Mouse (Mus musculus) stomach, postnatal 0 days (tissue): Measurements from ENCODE around the gene Flt3. TPM values are rescaled to one million over a fixed set of nuclear protein-coding genes. Genes with fewer than 3 reads are reported as not detected.
A peak's percentile ranks its signal among the peaks of the same experiment; 100 is the strongest.

Experiments used
- ATAC-seq: fragments of 200-750 bp; cut with Nextera tagmentation; 2 replicates; pipeline ENCODE4 v1.8.0; 2017; ENCODE audit not compliant: low FRiP score, low TSS enrichment
- DNase-seq: peaks from one replicate; pipeline ENCODE4 v3.0.0-alpha.2; 2016; ENCODE audit warnings: low spot score
- H3K27ac ChIP-seq: fragments of 300-500 bp; sonication (generic); replicated peaks from 2 replicates; pipeline ENCODE4 v1.5.1; 2014; ENCODE audit warnings: mild to moderate bottlenecking, control low read depth
- H3K27me3 ChIP-seq: fragments of 300-500 bp; sonication (generic); 2 replicates; pipeline ENCODE4 v1.6.1; 2014; ENCODE audit warnings: low read length; ENCODE audit not compliant: control insufficient read depth, insufficient read depth
- H3K36me3 ChIP-seq: fragments of 300-500 bp; sonication (generic); 2 replicates; pipeline ENCODE4 v1.6.1; 2014; ENCODE audit warnings: low read length, mixed read lengths; ENCODE audit not compliant: control insufficient read depth, insufficient read depth
- H3K4me1 ChIP-seq: fragments of 300-500 bp; sonication (generic); replicated peaks from 2 replicates; pipeline ENCODE4 v1.6.1; 2014; ENCODE audit warnings: antibody characterized with exemption; ENCODE audit not compliant: control insufficient read depth, insufficient read depth
- H3K4me2 ChIP-seq: fragments of 300-500 bp; sonication (generic); replicated peaks from 2 replicates; pipeline ENCODE4 v1.6.1; 2014; ENCODE audit warnings: low read depth, mild to moderate bottlenecking, control low read depth, moderate library complexity
- H3K4me3 ChIP-seq: fragments of 300-500 bp; sonication (generic); 2 replicates; pipeline ENCODE4 v1.5.1; 2014; ENCODE audit warnings: low read depth, low read length, control low read depth
- H3K9ac ChIP-seq: fragments of 300-500 bp; sonication (generic); 2 replicates; pipeline ENCODE4 v1.6.1; 2014; ENCODE audit warnings: mild to moderate bottlenecking, low read length, control low read depth, mixed read lengths
- H3K9me3 ChIP-seq: fragments of 300-500 bp; sonication (generic); 2 replicates; pipeline ENCODE4 v1.6.1; 2016; ENCODE audit warnings: low read length; ENCODE audit not compliant: control insufficient read depth
- CTCF ChIP-seq: IDR thresholded peaks from 2 replicates; pipeline ENCODE4 v1.5.1; 2016; ENCODE audit warnings: antibody characterized with exemption, low read depth, mild to moderate bottlenecking, moderate library complexity
- EP300 ChIP-seq: optimal IDR thresholded peaks from 2 replicates; pipeline ENCODE3; 2016; ENCODE audit warnings: antibody characterized with exemption
- WGBS: fragments of 180-500 bp; shearing (Covaris S2); extraction: QIAGEN DNeasy Blood & Tissue Kit; methylation state at CpG from one replicate; pipeline ENCODE4 v1.1.7; 2014; 5-methylcytosine and 5-hydroxymethylcytosine counted together
- polyA plus RNA-seq: library from polyadenylated mRNA; unstranded; fragments of >200 nt; fragmentation: Nextera tagmentation; extraction: Ambion mirVana; gene quantifications from 2 replicates; pipeline ENCODE4 v1.2.1, GENCODE M21; 2015

The Flt3 gene
- polyA plus RNA-seq, 1 experiment from 2014 or later = 0.10 TPM

DNA sequence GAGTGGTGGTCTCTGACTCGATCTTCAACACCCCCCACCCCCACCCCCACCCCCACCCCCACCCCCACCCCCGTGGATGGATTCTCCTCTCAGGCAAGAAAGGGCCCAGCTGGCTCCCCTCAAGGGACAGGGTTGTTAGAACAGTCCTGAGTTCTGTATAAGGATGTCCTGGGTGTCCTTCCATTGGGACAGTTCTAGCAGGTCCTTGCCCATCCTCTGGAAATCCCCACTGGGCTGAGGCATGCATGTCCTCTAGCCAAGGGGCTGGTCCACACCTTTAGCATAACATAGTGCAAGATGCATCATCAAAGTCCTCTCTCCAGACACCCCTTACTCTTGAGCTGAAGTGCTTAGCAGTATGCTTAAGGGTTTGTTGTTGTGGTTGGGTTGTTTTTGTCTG lies 90.5 kb downstream of the Flt3 start:
- no peaks in the 10 kb centered on the region for H3K4me1 ChIP-seq
- no peak for DNase-seq
- H3K9ac ChIP-seq = no peak overlapping the region
- H3K9me3 ChIP-seq = no peaks in the 10 kb centered on the region
- no peak overlapping the region for H3K4me3 ChIP-seq
- 0% methylated on average over 2 of the region's 2 CpGs for WGBS
- peaks cover 45% of the 10 kb centered on the region; the same call in 1 of the 2 replicates for H3K27me3 ChIP-seq
- no peaks in the 10 kb centered on the region for H3K36me3 ChIP-seq
- TF ChIP-seq CTCF (no peak), EP300 (no peak)
- ATAC-seq = no peak
- no peak overlapping the region for H3K4me2 ChIP-seq
- H3K27ac ChIP-seq = no peak overlapping the region

DNA sequence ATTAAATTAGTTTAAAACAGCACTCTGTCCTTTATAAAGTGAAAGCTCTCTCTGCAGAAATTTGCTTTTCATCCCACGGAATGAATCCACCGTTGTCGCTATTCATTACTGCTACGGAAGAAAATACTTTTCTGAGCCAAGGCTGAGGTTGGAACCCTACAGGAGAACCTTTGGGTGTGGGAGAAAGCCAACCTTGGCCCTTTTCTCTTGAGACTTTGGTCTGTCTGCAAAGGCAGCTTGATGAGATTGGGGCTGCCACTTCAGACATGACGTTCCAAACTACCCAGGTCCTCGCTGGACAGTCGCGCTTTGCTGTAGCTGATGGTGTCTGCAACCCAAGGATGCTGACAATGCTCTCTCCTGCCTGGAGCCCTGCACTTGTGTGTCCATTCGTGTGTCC lies 91.8 kb downstream of the Flt3 start:
- Histone ChIP-seq H3K4me1 (no peaks in the 10 kb centered on the region), H3K27ac (no peak overlapping the region), H3K9me3 (no peaks in the 10 kb centered on the region), H3K4me3 (no peak overlapping the region), H3K4me2 (no peak overlapping the region), H3K36me3 (no peaks in the 10 kb centered on the region), H3K9ac (no peak overlapping the region), H3K27me3 (peaks cover 51% of the 10 kb centered on the region; the same call in 1 of the 2 replicates)
- DNase-seq (no peak), ATAC-seq (no peak)
- WGBS = 15% methylated on average over 9 of the region's 9 CpGs
- TF ChIP-seq CTCF = no peak
- TF ChIP-seq EP300 = no peak

DNA sequence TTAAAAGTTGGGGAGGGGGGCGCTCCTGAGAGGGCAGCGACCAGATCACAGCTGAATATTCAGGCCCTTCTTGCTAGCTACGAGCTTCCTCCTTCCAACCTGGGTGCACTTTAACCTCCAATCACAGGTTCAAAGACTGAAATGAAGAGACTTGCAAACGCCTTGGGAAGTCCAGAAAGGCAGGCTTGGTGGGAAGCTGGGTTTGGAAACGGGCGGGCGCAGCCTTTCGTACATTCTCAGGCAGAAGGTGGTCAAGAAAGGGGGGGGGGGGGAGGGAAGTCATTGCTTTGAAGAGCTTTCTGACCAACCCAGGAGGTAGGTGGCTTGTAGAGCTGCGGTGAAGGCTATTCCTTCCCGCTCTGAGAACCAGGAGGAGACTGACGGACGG lies 92.9 kb downstream of the Flt3 start:
- no peak for TF ChIP-seq EP300
- TF ChIP-seq CTCF = no peak
- H3K36me3 ChIP-seq = no peaks in the 10 kb centered on the region
- H3K4me3 ChIP-seq = no peak overlapping the region
- no peak for ATAC-seq
- H3K9me3 ChIP-seq = no peaks in the 10 kb centered on the region
- H3K27ac ChIP-seq = no peak overlapping the region
- H3K27me3 ChIP-seq = peaks cover 53% of the 10 kb centered on the region; the same call in 1 of the 2 replicates
- H3K9ac ChIP-seq = no peak overlapping the region
- WGBS = 3% methylated on average over 12 of the region's 12 CpGs
- DNase-seq = no peak
- H3K4me2 ChIP-seq = no peak overlapping the region
- H3K4me1 ChIP-seq = no peaks in the 10 kb centered on the region

DNA sequence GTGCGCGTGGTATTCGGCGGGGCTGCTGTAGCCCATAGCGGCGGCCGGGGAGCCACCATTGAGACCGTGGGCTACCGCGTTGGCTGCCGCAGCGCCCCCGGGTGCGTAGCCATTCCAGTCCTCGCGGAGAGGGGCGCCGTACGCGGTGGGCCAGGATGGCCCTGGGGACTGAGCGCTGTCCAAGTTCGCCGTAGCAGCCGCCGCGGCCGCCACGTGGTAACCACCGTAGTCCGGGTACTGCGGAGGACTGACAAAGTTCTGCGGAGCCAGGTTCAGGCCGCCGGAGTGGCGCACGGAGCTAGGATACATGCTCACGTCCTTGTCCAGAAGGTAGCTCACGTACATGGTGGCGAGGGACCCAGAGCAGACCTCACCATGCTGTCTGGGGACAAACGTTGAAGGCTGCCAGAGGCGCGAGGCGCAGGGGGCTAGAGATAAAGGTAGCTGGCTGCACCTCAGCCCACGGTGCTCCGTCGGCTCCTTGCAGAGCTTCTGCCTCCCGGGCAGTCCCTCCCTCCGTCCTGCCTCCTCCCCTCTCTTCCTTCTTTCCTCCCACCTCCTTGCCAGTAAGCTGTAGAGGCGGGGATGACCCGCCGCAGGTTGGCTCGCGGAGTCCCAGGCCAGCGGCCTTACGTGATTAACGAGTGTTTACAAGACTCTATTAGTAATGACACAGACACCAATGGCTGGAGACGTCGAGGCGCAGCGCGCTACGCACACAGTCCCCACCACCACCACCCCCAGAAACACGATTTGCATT lies 93.5 kb downstream of the Flt3 start, which contains the start of gene Cdx2:
TSS of gene Cdx2 (minus strand) at position 633 of the 760 bp plus-strand sequence.
- H3K9ac ChIP-seq = no peak within 1 kb of the TSS
- H3K9me3 ChIP-seq = no peaks in the 10 kb centered on the region
- no peak for TF ChIP-seq CTCF
- TF ChIP-seq EP300 = no peak
- no peak for DNase-seq
- WGBS = under 1% methylated on average over 58 of the region's 63 CpGs
- peak within 1 kb of the TSS; percentile 15 for H3K4me3 ChIP-seq
- H3K4me1 ChIP-seq = no peaks in the 10 kb centered on the region
- peak; percentile 57 for ATAC-seq
- H3K27me3 ChIP-seq = peaks cover 53% of the 10 kb centered on the region; the same call in 1 of the 2 replicates
- H3K27ac ChIP-seq = no peak within 1 kb of the TSS
- no peaks in the 10 kb centered on the region for H3K36me3 ChIP-seq
- peak within 1 kb of the TSS; percentile 11; the same call in 1 of the 2 replicates for H3K4me2 ChIP-seq

DNA sequence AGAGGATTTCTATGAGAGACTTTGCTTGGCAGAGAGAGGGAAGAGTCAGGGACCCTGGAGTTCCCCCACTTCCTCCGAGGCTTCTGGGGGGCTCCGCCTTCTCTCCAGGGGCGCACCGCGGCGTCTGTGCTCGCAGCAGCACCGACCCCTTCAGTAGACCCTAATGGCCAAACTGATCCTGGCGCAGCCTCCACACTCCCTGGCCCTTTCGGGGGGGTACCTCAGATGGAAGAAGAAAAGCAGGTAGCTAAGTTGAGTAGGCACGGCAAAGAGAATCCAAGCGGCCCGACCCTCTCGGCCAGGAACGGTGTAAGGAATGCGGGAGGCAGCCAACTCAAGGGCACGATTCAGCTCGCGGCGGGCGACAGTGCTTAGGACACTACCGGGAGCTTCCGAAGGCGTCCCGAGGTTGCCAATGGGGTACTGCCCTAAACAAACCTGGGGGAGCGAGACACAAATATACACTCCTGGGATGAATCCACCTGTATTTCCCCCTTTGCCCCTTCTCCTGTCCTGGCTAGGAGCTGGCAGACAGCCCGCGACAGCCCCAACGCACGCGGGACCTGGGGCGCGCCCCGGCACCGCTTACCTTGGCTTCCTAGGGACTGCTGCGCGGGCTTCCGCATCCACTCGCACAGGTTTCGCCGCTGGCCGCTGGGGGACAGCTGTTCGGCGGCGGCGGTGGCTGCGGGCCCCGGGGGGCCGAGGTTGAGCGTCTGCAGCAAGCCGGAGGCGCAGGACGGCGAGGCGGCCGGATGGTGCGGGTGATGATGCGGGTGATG lies 94.2 kb downstream of the Flt3 start:
- Histone ChIP-seq H3K4me2 (peak overlapping the region; percentile 11; the same call in 1 of the 2 replicates), H3K36me3 (no peaks in the 10 kb centered on the region), H3K4me1 (no peaks in the 10 kb centered on the region), H3K9me3 (no peaks in the 10 kb centered on the region), H3K27ac (no peak overlapping the region), H3K27me3 (peaks cover 55% of the 10 kb centered on the region; the same call in 1 of the 2 replicates), H3K4me3 (peak overlapping the region; percentile 15), H3K9ac (no peak overlapping the region)
- no peak for TF ChIP-seq EP300
- no peak for TF ChIP-seq CTCF
- WGBS = under 1% methylated on average over 55 of the region's 58 CpGs
- DNase-seq (no peak), ATAC-seq (no peak)

DNA sequence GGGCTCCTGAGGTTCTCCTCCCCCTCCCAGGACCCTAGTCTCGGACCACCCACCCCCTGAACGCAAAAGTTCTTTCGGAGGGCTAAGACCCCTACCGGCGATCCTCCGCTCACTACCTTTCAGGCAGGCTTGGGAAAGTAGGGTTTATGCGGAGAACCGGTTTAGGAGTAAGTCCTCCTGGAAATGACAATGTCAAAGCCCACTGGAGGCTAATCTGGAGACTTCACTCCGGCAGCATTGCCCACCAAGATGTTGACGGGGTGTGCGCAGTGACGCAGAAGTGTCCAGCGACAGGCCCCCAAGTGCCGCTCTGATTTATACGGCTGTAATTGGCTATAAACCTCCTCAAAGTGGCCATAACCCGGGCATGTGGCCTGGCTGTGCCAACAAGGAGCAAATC lies 95.1 kb downstream of the Flt3 start:
- TF ChIP-seq EP300 = no peak
- TF ChIP-seq CTCF = no peak
- Histone ChIP-seq H3K27ac (no peak overlapping the region), H3K36me3 (no peaks in the 10 kb centered on the region), H3K4me2 (no peak overlapping the region), H3K9me3 (no peaks in the 10 kb centered on the region), H3K4me3 (no peak overlapping the region), H3K27me3 (peaks cover 58% of the 10 kb centered on the region), H3K4me1 (no peaks in the 10 kb centered on the region), H3K9ac (no peak overlapping the region)
- ATAC-seq (no peak), DNase-seq (no peak)
- WGBS = 2% methylated on average over 16 of the region's 16 CpGs
